Mouse (Mus musculus) brain, embryonic 14.5 days (tissue): ENCODE data around the gene Trim71.

Experiments
- CTCF ChIP-seq: fragments of 200-500 bp; IDR thresholded peaks from 2 replicates; pipeline ENCODE4 v1.5.1; 2012; ENCODE audit warnings: inconsistent platforms, mild to moderate bottlenecking, moderate library complexity, borderline replicate concordance; ENCODE audit not compliant: insufficient read depth, insufficient read length; ENCODE audit errors: extremely low read depth
- POLR2A ChIP-seq: fragments of 200-500 bp; IDR thresholded peaks from 2 replicates; pipeline ENCODE4 v1.6.1; 2012; ENCODE audit warnings: mild to moderate bottlenecking, inconsistent platforms, borderline replicate concordance; ENCODE audit not compliant: poor library complexity, insufficient read depth, insufficient read length, severe bottlenecking; ENCODE audit errors: extremely low read depth

GRCm38 (mm10) chr9:114550033-114550432, 14.1 kb downstream of the Trim71 start:
- TF ChIP-seq CTCF (no peak), POLR2A (no peak)
